Comparison of ENCODE assay signal across 13 mouse cellular contexts in genomic region chr2:93521042-93521441, GRCm38 (mm10). TPM values are rescaled to one million over a fixed set of nuclear protein-coding genes. Genes with fewer than 3 reads are reported as not detected.
DNase-seq lines count a peak whose midpoint lies in the region; ATAC-seq lines count a peak whose summit lies in the region.
"Had no signal": no experiment of that assay in that cellular context is flagged by ENCODE, and none has a peak within 500 bp of the region (broad histone marks: within the 10 kb centered on the region; RNA-seq: fewer than 3 reads in every experiment).

No protein-coding gene starts in this region.

- H3K36me3 ChIP-seq in embryonic facial prominence, embryonic 13.5 days = no peaks in the 10 kb centered on the region
- no peaks in the 10 kb centered on the region for H3K36me3 ChIP-seq in neural tube, embryonic 15.5 days
- H3K36me3 ChIP-seq: limb, embryonic 15.5 days had no signal

- H3K27me3 ChIP-seq in embryonic facial prominence, embryonic 13.5 days = no peaks in the 10 kb centered on the region
- H3K27me3 ChIP-seq in neural tube, embryonic 15.5 days (replicated peaks) = no peaks in the 10 kb centered on the region

- no peak overlapping the region for H3K9ac ChIP-seq in embryonic facial prominence, embryonic 13.5 days
- no peak overlapping the region for H3K9ac ChIP-seq in neural tube, embryonic 15.5 days (replicated peaks)
- H3K9ac ChIP-seq: limb, embryonic 15.5 days had no signal

- no peak overlapping the region for H3K4me3 ChIP-seq in embryonic facial prominence, embryonic 13.5 days
- H3K4me3 ChIP-seq in neural tube, embryonic 15.5 days (replicated peaks) = no peak overlapping the region
- H3K4me3 ChIP-seq: limb, embryonic 15.5 days; myocyte had no signal

- no peak for ATAC-seq in embryonic facial prominence, embryonic 13.5 days (ENCODE audit: insufficient number of reproducible peaks, insufficient read depth, low FRiP score, low TSS enrichment, low read depth)
- peak; percentile 62; the same call in 1 of the 2 replicates for ATAC-seq in neural tube, embryonic 15.5 days (ENCODE audit: low FRiP score)
- no peak for ATAC-seq in inflammation-experienced regulatory T-cells, adult 6 months
- ATAC-seq in megakaryocyte-erythroid progenitor cell, adult 5-6 weeks (replicated peaks; ENCODE audit: low FRiP score, low TSS enrichment, poor library complexity, severe bottlenecking) = no peak

- 50% methylated on average over 4 of the region's 4 CpGs for WGBS in embryonic facial prominence, embryonic 13.5 days
- 63% methylated on average over 4 of the region's 4 CpGs for WGBS in neural tube, embryonic 15.5 days

- peak; percentile 30 for DNase-seq in heart, postnatal 4 days
- DNase-seq in heart, adult 8-10 months (ENCODE audit: low spot score) = no peak
- DNase-seq in right cerebral cortex, postnatal 10 days (ENCODE audit: low spot score in 2 of 2) = peak; percentile 73 to 77
- DNase-seq in right cerebral cortex, adult 18-20 months = no peak
- DNase-seq: kidney, postnatal 36 days; thymus, postnatal 14 days had no signal

- H3K27ac ChIP-seq in embryonic facial prominence, embryonic 13.5 days = peak overlapping the region; percentile 83
- peak overlapping the region; percentile 60; the same call in 1 of the 2 replicates for H3K27ac ChIP-seq in neural tube, embryonic 15.5 days (replicated peaks)
- H3K27ac ChIP-seq: limb, embryonic 15.5 days had no signal

- H3K4me2 ChIP-seq in embryonic facial prominence, embryonic 13.5 days = no peak overlapping the region
- H3K4me2 ChIP-seq in neural tube, embryonic 15.5 days = no peak overlapping the region
- H3K4me2 ChIP-seq: limb, embryonic 15.5 days had no signal

- H3K9me3 ChIP-seq in embryonic facial prominence, embryonic 13.5 days = no peaks in the 10 kb centered on the region
- H3K9me3 ChIP-seq in neural tube, embryonic 15.5 days (replicated peaks) = no peaks in the 10 kb centered on the region
- H3K9me3 ChIP-seq: limb, embryonic 15.5 days had no signal

- H3K4me1 ChIP-seq in embryonic facial prominence, embryonic 13.5 days = peaks cover 67% of the 10 kb centered on the region
- peaks cover 27% of the 10 kb centered on the region for H3K4me1 ChIP-seq in neural tube, embryonic 15.5 days

RNA-seq across cellular contexts. Expression of gene Gm10803, which starts 39.3 kb away (rescaled TPM):
- total RNA-seq in heart, postnatal 4 days (2021) = not detected
- total RNA-seq in heart, adult 8-10 months (2022) = not detected
- polyA plus RNA-seq in embryonic facial prominence, embryonic 13.5 days (2015; fragmentation: Nextera tagmentation; extraction: Ambion mirVana) = not detected in 2 replicates
- polyA plus RNA-seq in neural tube, embryonic 15.5 days (2015; fragmentation: Nextera tagmentation; extraction: Ambion mirVana) = not detected in 2 replicates
- polyA plus RNA-seq in inflammation-experienced regulatory T-cells, adult 6 months (2017; shearing (Covaris generic)) = not detected
- total RNA-seq in megakaryocyte-erythroid progenitor cell, adult 5-6 weeks (2014; fragmentation: Nextera tagmentation) = not detected in 2 replicates
- not detected in 2 replicates for total RNA-seq in megakaryocyte-erythroid progenitor cell, adult 5-6 weeks (2017)
- total RNA-seq: heart, postnatal 36 days had no signal
- polyA plus RNA-seq: limb, embryonic 15.5 days; myocyte had no signal

RNA-seq across cellular contexts. Expression of gene Cd82, which starts 58.1 kb away (rescaled TPM):
- total RNA-seq in heart, postnatal 4 days (2021) = 10 to 100 TPM; 18.4 to 19.7 TPM
- 10 to 100 TPM; 15.6 to 24.4 (median 17.1) TPM for total RNA-seq in heart, adult 8-10 months (2022)
- 34.8 and 40.4 TPM in 2 replicates for polyA plus RNA-seq in embryonic facial prominence, embryonic 13.5 days (2015; fragmentation: Nextera tagmentation; extraction: Ambion mirVana)
- polyA plus RNA-seq in neural tube, embryonic 15.5 days (2015; fragmentation: Nextera tagmentation; extraction: Ambion mirVana) = 22.4 and 68.9 TPM in 2 replicates
- polyA plus RNA-seq in inflammation-experienced regulatory T-cells, adult 6 months (2017; shearing (Covaris generic)) = 100 to 1,000 TPM; 528 to 940 (median 825) TPM
- 105 and 123 TPM in 2 replicates for total RNA-seq in megakaryocyte-erythroid progenitor cell, adult 5-6 weeks (2014; fragmentation: Nextera tagmentation)
- total RNA-seq in megakaryocyte-erythroid progenitor cell, adult 5-6 weeks (2017) = 66.1 and 86.4 TPM in 2 replicates

Comparison
In these comparisons a context has a peak if more than half of its experiments do, and no peak if none do; other contexts are left out.
1. DNase-seq: peak in heart, postnatal 4 days (single experiment) and right cerebral cortex, postnatal 10 days (2 of 2); none in heart, adult 8-10 months (single experiment) and right cerebral cortex, adult 18-20 months (single experiment).